Mouse (Mus musculus): Measurements from ENCODE around the gene Plekhm3.
A peak's percentile ranks its signal among the peaks of the same experiment; 100 is the strongest.
"Not testable (repeated sequence)": the region's sequence is repeated elsewhere in the genome, so short reads cannot be mapped to it uniquely, and the experiment has no call there.

Plekhm3 gene

DNA sequence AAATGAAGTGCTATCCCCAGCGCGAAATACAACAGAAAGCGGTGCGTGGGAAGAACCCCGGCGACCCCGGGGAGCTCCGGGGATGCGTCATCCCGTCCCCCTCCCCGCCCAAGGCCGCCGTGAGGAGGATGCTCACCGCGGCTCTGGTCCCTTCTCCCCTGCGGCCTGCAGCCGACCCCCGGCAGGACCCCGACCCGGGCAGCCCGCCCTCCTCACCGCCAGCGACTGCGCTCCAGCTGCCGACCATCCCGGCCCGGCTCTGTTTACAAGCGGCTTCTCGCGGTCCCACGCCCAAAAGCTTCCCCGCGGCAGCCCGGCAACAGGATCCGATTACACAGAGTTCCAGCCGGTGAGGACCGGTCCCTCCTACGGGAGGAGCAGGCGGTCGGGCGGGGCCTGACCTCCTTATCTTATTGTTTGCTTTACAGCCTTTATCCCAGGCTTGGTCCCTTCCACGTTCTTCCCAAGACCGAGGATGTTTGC is at the start of gene Plekhm3:
TSS of gene Plekhm3 (minus strand) at position 346 of the 483 bp plus-strand sequence.
- peak; percentile 73 for DNase-seq

DNA sequence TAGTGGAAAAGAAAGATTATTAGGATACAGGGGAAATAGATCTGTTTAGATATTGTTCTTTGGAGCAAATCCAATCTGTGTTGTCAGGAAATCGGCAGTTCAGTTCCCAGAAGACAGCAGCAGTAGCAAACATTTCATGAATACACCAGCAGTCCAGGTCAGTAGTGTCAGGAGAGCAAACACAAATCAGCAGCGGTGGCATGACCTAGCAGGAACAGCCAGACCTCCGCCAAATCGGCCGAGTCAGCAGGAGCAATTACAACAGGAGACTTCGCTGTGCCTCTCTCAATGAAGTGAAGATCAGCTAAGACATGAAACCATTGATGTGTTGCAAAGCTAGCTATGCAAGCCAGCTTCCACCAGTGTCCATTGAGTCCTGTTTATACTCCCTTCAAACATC is 49.0 kb upstream of the Plekhm3 start:
- DNase-seq, result no peak

DNA sequence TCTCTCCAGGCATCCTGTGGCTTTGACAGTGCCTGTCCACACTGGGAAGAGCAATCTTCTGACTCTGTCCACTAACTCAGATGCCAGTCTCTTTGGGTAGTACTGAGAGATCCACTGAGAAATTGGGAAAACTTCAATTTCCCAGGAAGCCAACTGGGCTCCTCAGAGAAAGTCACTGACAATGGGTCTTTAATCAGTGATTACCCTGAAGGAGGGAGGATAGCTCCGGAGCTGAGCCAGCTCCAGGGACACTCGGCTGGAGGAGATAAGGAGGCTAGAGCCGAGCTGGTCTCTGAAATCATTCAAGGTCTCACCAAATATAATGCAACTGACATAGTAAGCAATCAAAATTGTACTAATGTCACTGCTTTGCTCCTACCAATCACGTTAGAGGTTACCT is 47.9 kb upstream of the Plekhm3 start:
- DNase-seq, result no peak

DNA sequence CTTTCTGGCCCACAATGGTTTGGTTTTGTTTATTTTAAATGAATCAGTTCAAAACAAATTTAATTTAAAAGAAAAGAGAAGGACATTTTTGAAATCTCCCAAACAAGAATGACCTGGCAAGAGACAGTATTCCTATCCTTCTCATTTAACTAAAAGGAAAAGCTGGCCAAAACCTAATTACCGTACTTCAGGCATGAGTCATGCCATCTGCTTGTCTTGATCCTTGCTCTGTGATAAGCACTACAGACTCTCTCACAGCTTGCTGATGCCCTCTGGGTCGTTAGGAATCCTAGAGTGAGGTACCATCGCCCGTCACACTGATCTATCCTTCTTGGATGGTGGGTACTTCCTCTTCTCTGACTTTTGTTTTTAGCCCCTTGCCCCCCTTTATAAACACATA is 36.6 kb upstream of the Plekhm3 start:
- DNase-seq, result no peak

DNA sequence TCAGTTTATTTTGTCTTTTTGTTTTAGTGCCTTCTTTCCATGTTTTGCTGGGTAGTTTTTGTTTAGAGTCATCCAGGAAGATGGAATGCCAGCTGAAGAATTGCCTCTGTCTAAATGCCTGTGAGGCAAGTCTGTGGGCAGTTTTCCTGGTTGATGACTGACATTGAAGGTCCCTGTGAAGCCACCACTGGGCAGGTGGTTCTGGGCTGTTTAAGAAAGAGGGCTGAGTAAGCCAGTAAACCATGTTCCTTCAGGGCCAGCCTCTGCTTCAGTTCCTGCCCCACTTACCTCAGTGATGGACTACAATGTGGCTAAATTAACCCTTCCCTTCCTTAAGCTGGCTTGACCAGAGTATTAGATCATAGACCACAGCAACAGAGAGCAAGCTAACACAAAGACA is 31.6 kb upstream of the Plekhm3 start:
- no peak for DNase-seq

DNA sequence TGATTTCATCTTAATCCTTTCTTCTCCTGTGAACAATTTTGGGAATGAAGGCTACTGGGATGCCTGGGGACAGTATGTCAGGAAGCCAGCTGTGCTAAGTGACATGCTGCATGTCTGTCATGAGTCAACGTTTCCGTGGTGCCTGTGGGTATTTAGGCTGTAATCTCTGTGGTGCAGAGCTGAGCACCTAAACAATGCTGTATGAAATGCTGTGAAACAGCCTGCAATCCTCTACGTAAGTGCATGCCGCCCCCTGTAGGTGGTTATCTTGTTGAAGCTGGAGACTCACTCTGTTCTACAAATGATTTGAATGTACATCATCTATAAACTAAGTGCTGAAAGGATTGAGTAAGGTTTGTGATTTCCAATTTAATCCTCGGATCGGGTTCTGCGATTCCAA is 29.5 kb upstream of the Plekhm3 start:
- peak; percentile 13 for DNase-seq

DNA sequence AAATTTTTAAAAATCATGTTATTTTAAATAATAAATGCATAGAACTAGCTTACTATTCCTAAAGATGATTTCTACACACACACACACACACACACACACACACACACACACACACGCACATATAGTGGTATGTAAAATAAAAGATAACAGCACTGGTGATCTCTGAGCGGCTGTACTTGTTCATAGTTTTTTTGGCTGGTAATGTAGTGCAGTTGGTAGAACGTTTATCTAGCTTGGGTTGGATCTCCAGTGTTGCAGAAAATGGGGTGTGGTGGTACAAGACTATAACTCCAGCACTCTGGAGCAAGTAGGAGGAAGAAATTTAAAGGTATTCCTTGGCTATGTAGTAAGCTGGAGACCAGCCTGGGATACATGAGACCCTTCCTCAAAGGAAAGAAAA is 26.6 kb upstream of the Plekhm3 start:
- DNase-seq, result no peak

DNA sequence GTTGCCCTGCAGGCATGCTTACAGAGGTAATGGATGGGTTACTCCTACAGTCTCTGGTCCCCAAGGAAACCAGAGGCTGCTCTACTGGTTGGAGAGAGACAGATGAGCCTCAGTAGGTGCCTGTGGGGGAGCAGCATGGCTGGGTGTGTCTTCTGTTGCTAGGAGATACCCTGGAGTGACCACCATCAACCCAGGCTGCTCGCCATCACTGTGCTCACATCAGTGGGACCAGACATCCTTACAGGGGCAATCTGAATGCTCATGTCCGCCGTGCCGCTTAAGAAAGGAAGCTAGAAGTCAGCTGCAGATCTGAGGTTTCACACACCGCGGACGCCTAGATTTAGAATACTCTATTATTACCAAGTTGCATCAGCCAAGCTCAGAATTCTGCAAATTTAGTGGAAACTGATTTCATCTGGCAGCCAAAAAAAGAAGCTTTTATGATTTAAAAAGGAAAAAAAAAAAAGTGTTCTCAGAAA is 21.7 kb upstream of the Plekhm3 start:
- DNase-seq, result no peak

DNA sequence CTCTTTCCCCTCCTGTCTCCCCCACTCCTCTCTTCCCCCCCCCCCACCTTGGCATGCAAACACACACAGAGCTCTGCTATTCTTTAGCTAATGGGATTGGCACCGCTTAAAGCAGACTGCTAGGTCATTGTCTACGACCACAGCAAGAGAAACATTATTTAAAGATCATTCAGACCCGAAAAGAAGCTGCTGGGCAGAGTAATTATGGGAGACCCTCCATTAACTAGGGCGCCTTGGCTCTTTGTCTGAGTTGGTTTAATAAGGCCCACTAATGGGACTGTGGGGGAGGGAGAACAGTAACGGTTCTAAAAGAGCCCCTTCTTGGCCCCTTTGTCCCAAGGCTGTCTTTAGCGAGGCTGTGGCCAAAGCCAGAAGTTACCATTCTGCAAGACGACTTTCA is 18.7 kb upstream of the Plekhm3 start:
- DNase-seq, result no peak

DNA sequence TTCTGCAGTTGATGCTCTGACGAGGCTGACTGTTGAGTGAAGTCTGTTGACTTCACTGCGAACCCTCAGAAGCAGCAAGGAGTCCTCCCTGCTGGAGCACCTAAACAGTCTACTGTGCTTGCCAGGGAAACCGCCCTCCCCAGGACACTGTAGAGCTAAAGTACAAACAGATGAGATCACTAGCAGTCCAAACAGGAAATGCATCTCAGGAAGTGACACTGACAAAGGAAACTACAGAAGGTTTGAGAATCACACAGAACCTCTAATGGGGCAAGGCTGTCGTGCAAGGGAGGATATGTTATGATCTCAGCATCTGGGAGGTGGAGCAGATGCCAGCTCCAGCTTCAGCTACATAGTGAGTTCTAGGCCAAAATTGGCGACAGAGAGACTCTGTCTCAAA is 14.1 kb upstream of the Plekhm3 start:
- peak; percentile 7 for DNase-seq

DNA sequence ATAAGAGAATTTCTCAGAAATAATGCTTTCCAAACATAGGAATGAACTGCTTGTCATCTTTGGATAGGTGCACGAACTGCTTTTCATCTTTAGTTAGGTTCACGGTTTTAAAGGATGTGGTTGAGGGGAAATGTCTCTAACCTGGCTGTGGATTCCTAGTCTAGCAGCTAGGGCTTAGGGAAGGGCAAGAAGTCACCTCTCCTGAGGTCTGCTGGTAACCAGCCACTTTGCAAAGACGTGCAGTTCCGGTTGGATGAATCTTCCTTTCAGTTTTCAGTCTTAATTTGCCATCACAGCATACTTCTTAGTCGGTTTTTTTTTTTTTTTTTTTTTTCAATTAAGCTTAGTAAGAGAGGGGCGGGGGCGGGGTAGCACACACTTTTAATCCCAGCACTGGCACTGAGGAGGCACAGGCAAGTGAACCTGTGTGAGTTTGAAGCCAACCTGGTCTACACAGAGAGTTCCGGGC is 431 bp upstream of the Plekhm3 start:
- DNase-seq, result no peak

DNA sequence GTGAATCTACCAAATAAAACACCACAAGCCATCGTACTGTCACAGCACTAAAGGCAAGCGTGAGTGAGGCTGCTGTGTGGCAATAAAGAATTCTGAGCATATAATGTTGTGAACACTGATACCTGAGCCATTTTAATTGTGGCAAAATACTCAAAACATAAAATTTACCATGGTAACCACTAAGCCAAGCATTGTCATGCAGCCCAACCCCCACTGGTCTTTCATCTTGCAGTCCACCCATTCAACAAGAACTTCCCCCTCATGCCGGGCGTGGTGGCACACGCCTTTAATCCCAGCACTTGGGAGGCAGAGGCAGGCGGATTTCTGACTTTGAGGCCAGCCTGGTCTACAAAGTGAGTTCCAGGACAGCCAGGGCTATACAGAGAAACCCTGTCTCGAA is 1.8 kb downstream of the Plekhm3 start:
- not testable (repeated sequence) for DNase-seq

DNA sequence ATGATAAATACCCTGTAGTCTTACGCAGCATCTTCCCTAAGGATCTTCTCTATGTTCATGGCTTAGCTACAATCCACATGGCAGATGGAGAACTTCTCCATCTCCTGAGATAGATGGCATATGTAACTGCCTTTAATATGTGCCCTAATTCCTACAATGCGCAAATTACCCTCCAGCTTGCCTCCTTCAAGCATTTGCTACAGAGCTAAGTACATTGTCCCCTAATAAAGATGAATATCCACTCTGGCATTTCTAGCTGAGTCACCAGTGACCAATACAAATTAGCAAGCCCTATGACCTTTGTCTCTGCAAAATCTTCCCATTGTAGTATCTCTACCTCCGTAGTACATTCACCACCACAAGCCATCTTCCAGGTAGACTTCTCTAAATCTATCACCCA is 6.4 kb downstream of the Plekhm3 start:
- DNase-seq, result no peak

DNA sequence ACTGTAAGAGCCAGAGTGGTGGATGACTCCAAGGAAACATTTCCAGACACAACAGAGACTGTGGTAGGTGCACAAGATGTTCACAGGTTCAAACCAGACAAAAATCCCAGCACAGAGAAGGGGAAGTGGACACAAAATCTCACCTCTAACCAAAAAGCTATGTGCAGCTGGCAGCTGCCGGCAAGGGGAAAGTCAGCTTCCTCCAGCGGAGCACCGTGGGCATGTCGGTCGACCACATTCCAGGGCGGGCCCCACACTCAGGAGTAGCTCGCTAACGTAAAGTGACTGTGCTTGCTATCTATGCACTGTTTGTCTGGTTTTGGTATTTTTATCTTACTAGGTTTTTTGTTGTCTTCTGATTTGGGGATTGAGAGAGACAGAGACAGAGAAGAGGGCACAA is 7.2 kb downstream of the Plekhm3 start:
- no peak for DNase-seq

DNA sequence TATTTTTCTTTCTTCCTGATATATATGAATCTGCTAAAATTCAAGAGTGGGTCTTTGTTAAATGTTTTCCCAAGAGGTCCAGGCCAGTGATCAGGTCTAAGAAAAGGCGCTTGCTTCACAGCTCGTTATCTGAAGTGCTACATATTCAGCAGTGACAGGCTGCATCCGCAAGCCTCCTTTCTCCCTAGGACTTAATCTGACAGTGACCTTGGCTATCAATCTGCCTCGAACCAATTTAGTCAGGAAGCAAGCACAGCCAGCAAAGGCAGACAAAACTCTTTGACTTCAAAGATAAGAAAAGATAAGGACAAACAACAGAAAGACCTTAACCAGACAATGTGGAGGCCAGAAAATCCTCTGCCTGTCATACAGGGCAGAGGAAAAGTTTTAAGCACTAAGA is 10.5 kb downstream of the Plekhm3 start:
- no peak for DNase-seq

DNA sequence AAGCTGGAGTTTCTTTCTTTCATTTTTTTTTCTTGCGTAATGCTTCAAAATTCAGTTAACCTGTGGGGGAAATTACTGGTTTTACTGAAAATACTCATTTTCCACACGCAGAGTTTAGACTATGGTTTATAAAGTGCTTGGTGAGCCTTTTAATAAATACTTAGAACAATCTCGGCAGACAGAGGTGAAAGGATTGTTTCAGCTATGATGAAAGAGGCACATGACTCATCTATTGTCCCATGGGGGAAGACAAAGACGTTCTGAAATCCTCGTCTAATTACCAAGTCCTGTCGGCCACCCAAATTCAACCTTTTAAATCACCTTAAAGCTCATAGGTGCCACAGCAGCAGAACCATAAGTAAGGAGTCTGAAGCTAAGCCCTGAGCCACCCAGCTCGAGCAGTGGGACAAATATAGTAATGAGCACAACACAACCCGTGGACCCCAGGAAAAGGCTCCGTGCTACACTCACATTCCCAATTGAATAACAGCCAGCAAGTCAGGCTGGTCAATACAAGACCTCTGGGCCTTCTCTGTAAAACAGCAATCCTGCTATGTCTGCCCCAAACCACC is 11.3 kb downstream of the Plekhm3 start:
- no peak for DNase-seq

DNA sequence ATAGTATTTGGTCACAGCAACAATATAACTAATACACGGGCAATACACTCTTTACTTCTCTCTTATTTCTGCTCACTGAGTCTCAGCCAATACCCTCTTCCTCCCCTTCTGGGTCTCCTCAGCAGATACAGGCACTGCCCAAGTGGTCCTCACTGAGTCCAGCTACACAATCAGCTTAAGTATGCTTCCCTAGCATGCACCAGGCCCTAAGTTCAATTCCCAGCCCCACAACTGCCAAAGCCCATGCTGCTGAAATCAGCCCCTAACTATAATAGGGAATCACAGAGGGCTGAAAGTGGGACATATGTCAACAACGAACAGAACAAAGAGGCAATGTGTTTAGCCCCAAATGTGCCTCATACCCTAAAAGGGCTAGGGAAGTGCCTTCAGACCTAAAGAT is 11.9 kb downstream of the Plekhm3 start:
- no peak for DNase-seq

DNA sequence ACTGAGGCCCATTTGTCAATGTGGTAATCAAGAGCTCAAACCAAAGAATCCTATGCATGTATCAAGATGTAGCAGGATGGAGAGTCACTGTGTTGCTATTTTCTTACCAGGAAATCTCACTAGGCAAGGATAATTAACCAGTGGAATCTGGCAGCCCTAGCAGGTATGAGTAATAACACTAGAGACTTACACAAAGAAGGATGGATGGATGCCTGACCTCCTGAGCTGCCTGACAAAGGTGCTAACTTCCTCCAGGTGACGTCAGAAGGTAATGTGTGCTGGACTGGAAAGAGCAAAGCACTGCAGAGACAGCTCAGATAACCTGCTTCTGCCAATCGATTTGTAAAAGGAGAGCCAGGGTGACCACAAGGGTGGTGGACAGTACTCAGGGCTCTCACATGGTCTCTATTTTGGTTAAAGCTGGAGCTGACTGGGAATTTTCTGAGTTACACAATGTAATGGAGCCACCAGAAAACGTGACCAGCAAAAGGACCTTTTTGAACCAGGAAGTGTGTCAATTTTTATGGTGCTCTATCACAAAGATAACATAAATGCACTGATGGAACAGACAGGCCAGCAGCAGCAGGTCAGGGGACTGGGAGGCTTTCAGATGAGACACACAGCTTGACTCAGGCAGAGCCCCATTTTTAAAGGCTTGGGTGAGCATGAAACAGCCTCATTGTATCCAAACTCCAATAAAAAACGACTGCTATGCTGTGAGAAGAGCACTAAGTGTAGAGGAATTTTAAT is 14.4 kb downstream of the Plekhm3 start:
- no peak for DNase-seq

DNA sequence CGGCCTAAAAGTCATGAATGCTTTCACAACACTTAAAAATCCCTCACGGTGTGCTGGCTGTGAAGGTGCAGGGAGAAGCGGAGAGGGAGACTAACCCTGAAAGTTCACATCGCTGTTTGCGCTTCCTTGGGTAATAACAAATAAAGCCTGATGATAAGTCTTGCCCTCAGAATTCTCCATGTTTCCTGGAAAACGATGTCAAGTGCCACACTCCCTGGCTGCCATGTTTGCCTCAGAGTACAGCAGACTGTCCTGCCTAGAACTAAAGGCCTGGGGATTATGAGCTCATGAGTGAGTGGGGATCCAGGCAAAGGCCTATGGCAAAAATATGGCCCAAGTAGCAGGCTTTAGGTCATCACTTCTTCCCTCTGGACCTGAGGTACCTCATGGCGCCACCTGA is 17.7 kb downstream of the Plekhm3 start:
- DNase-seq, result no peak

DNA sequence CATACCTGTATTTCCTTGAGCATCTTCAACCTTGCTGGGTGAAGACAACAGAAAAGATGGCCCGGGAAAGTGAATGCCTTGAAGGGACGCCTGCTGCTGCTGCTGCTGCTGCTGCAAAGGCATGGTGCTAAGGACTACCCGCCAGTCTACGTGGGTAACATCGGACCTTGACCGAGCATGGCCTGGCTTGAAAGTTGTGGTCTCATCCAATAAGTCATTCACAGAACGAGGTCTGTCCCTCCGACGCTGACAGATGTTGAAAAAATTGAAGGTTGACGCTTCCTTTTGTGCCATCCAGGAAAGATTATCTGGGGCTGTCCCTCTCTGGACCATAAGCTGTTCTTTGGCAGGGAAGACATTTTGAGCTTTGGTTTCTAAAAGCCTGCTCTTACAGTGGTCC is 18.9 kb downstream of the Plekhm3 start:
- no peak for DNase-seq

DNA sequence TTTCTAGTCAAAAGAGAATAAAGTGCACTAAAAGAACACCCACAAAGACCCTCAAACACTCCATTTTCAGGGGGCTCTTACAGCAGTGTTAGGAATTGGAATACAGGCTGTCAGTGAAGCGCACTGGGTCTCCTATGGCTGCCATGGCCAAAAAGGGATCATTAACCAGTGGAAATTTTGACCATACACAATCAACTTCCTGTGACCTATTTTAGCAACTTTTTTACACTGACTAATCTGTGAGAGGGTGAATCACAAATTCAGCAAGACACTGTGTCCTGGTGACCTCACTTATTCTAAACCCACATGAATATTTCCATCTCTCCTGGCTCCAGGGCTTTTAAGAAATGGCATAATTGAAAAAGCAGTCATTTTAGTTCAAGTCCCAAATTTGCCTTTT is 23.7 kb downstream of the Plekhm3 start:
- DNase-seq, result no peak

DNA sequence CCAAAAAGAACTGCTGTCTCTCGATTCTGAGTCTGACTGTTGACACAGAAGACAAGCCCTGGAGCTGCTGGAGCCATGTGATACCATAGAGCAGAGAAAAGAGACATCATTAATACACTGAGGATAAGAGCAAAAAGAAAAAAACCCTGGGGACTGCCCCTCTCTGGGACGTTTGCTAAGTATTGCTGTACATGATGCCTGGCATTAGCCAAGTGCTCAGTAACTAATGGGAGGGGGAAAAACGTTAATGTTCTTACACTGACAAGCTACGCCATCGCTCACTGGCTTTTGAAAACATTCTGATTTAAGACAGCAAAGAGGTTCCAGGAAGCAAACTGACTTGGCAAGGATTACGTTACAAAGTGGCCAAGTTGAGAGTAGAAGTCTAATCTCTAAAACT is 26.5 kb downstream of the Plekhm3 start:
- no peak for DNase-seq

DNA sequence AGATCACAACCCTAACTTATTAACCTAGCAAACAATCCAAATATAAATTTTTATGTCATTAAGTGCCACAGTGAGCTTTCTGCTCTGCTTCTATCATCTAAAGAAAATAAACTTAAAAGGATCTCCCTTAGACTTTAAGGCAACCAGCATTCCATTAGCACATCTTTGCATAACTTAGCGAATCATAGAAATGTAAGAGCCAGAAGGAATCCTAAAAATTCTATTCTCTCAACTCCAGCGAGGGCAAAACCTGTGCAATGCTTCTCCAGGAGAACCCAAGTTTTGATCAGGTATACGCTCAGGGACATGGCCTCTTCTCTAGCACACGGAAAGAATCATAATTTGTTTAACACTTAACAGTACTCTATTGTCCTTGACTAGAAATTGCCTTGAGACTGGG is 27.0 kb downstream of the Plekhm3 start:
- no peak for DNase-seq

DNA sequence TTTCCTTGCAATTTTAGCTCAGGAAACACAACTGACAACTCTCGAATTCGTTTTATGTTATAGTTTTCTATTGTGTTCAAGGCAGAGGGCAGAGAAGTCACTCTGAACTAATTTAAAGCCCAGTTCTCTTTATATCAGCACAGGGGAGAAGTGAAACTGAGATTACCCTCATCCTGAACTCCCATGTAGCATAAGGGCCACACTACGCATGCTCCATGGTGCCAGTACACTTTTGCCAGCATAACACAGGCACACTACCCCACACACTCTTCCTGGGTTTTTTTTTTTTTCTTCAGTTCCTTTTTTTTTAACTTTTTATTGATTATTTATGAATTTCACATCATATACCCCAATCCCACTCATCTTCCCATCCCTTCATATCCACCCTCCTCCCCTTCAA is 28.1 kb downstream of the Plekhm3 start:
- DNase-seq, result no peak
